Mouse (Mus musculus): ENCODE results near the gene 4933427D14Rik. TPM values are rescaled to one million over a fixed set of nuclear protein-coding genes. Genes with fewer than 3 reads are reported as not detected.

Gene 4933427D14Rik
- total and polyA plus RNA-seq, 2 experiments from 2014 or later = 4.4 to 5.5 TPM

DNA sequence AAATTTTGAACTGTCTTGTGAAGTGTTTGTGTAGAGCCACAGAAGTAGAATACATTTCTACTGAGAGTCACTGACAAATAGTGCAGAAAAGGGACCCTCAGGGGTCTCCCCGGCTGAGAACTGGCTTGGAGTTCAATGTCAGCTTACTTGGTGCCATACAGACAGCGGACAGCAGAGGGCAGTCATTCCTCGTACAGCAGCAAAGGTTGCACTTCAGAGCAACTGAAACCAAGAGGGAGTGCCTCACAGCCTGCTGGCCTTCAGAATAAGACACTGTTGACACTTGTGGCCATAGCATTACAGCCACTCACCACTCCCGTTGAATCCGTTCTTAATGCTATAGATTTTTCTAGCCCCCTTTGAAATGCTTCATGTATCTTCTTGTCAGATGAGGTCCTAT is 17.6 kb upstream of the 4933427D14Rik start:
- H3K36me3 ChIP-seq (replicated peaks; ENCODE audit: control insufficient read depth, insufficient read depth, low read length) = no peaks in the 10 kb centered on the region
- no peak overlapping the region for H3K4me3 ChIP-seq (ENCODE audit: low read depth, low read length)
- TF ChIP-seq CTCF (IDR thresholded peaks at IDR 0.05; ENCODE audit: low read depth) (peak; percentile 93), EP300 (IDR thresholded peaks at IDR 0.05; ENCODE audit: low read depth) (no peak)
- no peaks in the 10 kb centered on the region for H3K4me1 ChIP-seq (ENCODE audit: control insufficient read depth, insufficient read depth)
- ATAC-seq (ENCODE audit: insufficient read depth, low read depth) (peak; percentile 63), DNase-seq (ENCODE audit: low spot score) (peak; percentile 63)
- H3K27me3 ChIP-seq (ENCODE audit: control insufficient read depth, insufficient read depth, low read length) = no peaks in the 10 kb centered on the region
- WGBS = 9% methylated on average over 5 of the region's 5 CpGs
- H3K4me2 ChIP-seq (ENCODE audit: low read depth, low read length) = no peak overlapping the region
- no peak overlapping the region for H3K9ac ChIP-seq (replicated peaks; ENCODE audit: low read depth, low read length)
- no peaks in the 10 kb centered on the region for H3K9me3 ChIP-seq (replicated peaks; ENCODE audit: control insufficient read depth, low read length)
- H3K27ac ChIP-seq (ENCODE audit: low read depth) = no peak overlapping the region

DNA sequence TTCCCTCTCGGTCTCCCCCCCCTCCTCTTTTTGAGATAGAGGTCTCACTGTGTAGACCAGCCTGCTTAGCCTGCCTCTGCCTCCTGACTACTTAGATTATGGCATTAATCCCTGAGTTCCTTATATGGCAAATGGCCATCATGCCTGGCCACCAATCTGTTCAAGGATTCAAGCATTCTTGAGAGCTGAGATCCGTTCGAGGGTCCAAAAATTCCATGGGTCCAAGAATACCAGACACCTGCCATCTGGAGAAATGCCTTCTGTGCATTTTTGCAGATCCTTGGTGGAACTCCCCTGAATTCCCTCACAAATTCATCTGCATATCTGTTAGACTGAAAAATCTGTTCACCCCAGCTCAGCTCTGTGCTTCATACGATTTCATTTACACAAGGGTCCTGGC is 16.2 kb upstream of the 4933427D14Rik start:
- no peak for DNase-seq (ENCODE audit: low spot score)
- 59% methylated on average over 4 of the region's 4 CpGs for WGBS

GRCm38 (mm10) chr11:72221278-72221677 is 14.0 kb upstream of the 4933427D14Rik start:
- H3K9ac ChIP-seq (replicated peaks; ENCODE audit: low read depth, low read length) = no peak overlapping the region
- H3K4me2 ChIP-seq (ENCODE audit: low read depth, low read length) = no peak overlapping the region
- no peak overlapping the region for H3K4me3 ChIP-seq (ENCODE audit: low read depth, low read length)
- 13% methylated on average over 6 of the region's 6 CpGs for WGBS
- H3K4me1 ChIP-seq (ENCODE audit: control insufficient read depth, insufficient read depth) = no peaks in the 10 kb centered on the region
- ATAC-seq (ENCODE audit: insufficient read depth, low read depth) = peak; percentile 41; the same call in 1 of the 2 replicates
- no peaks in the 10 kb centered on the region for H3K27me3 ChIP-seq (ENCODE audit: control insufficient read depth, insufficient read depth, low read length)
- no peak overlapping the region for H3K27ac ChIP-seq (ENCODE audit: low read depth)
- DNase-seq (ENCODE audit: low spot score) = peak; percentile 61
- H3K9me3 ChIP-seq (replicated peaks; ENCODE audit: control insufficient read depth, low read length) = no peaks in the 10 kb centered on the region
- TF ChIP-seq EP300 (IDR thresholded peaks at IDR 0.05; ENCODE audit: low read depth) = no peak
- TF ChIP-seq CTCF (IDR thresholded peaks at IDR 0.05; ENCODE audit: low read depth) = peak; percentile 84
- H3K36me3 ChIP-seq (replicated peaks; ENCODE audit: control insufficient read depth, insufficient read depth, low read length) = no peaks in the 10 kb centered on the region; the same call in 1 of the 2 replicates

More for the DNA sequence above, 16.2 kb upstream of the 4933427D14Rik start:
- no peak for ATAC-seq (ENCODE audit: insufficient read depth, low read depth)
- no peaks in the 10 kb centered on the region; the same call in 1 of the 2 replicates for H3K36me3 ChIP-seq (replicated peaks; ENCODE audit: control insufficient read depth, insufficient read depth, low read length)
- no peaks in the 10 kb centered on the region for H3K4me1 ChIP-seq (ENCODE audit: control insufficient read depth, insufficient read depth)
- H3K4me2 ChIP-seq (ENCODE audit: low read depth, low read length) = no peak overlapping the region
- no peak for TF ChIP-seq EP300 (IDR thresholded peaks at IDR 0.05; ENCODE audit: low read depth)
- no peak for TF ChIP-seq CTCF (IDR thresholded peaks at IDR 0.05; ENCODE audit: low read depth)
- H3K4me3 ChIP-seq (ENCODE audit: low read depth, low read length) = no peak overlapping the region
- no peak overlapping the region for H3K27ac ChIP-seq (ENCODE audit: low read depth)
- no peaks in the 10 kb centered on the region for H3K9me3 ChIP-seq (replicated peaks; ENCODE audit: control insufficient read depth, low read length)
- H3K9ac ChIP-seq (replicated peaks; ENCODE audit: low read depth, low read length) = no peak overlapping the region
- no peaks in the 10 kb centered on the region for H3K27me3 ChIP-seq (ENCODE audit: control insufficient read depth, insufficient read depth, low read length)

DNA sequence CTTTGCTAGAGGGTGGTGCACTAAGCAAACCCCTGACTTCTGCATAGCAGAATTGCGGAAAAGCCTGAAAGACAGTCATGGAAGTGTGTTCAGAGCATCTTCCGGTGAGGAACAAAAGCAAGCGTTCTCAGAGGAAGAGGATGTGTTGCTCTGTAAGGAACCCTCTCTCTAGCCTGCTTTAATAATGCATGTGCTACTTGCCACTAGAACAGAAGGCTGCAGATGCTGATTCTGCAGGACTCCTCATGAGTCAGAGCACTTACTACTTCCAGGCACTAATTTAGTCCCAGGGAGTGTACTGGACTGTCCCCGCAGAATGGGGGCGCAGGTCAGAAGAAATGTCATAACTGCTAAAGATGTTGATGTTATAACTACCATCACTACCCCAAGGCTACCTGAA is 9.9 kb upstream of the 4933427D14Rik start:
- Histone ChIP-seq H3K9me3 (replicated peaks; ENCODE audit: control insufficient read depth, low read length) (no peaks in the 10 kb centered on the region), H3K9ac (replicated peaks; ENCODE audit: low read depth, low read length) (no peak overlapping the region), H3K27ac (ENCODE audit: low read depth) (no peak overlapping the region), H3K36me3 (replicated peaks; ENCODE audit: control insufficient read depth, insufficient read depth, low read length) (peaks cover under 1% of the 10 kb centered on the region; the same call in 1 of the 2 replicates), H3K4me2 (ENCODE audit: low read depth, low read length) (no peak overlapping the region), H3K4me1 (ENCODE audit: control insufficient read depth, insufficient read depth) (no peaks in the 10 kb centered on the region), H3K27me3 (ENCODE audit: control insufficient read depth, insufficient read depth, low read length) (no peaks in the 10 kb centered on the region), H3K4me3 (ENCODE audit: low read depth, low read length) (no peak overlapping the region)
- no peak for ATAC-seq (ENCODE audit: insufficient read depth, low read depth)
- TF ChIP-seq EP300 (IDR thresholded peaks at IDR 0.05; ENCODE audit: low read depth) (no peak), CTCF (IDR thresholded peaks at IDR 0.05; ENCODE audit: low read depth) (no peak)
- DNase-seq (ENCODE audit: low spot score) = no peak
- 73% methylated on average over 5 of the region's 5 CpGs for WGBS

DNA sequence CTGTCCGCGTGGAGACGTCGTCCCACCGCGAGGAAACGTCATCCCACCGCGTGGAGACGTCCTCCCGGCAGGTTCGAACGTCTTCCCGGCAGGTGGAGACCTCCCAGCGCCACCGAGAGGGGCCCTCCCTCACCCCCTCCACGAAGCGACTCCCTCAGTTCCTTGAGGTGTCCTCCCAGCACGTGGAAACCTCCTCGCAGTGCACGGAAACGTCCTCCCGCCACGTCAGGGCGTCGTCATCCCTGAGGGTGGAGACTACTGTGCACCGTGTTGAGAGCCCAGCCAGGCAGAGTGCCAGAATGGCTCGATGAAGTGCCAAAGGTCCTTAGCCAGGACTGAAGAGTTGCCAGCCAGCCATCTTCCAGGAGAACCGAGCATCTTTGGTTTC is 8.1 kb upstream of the 4933427D14Rik start, which contains the start of gene Med31:
Gene Med31 (minus strand): TSS at position 183 of the 388 bp plus-strand sequence.
- H3K4me2 ChIP-seq (ENCODE audit: low read depth, low read length) = peak within 1 kb of the TSS; percentile 96
- peak within 1 kb of the TSS; percentile 79 for H3K9ac ChIP-seq (replicated peaks; ENCODE audit: low read depth, low read length)
- H3K36me3 ChIP-seq (replicated peaks; ENCODE audit: control insufficient read depth, insufficient read depth, low read length) = peaks cover 17% of the 10 kb centered on the region
- peak within 1 kb of the TSS; percentile 78 for H3K27ac ChIP-seq (ENCODE audit: low read depth)
- peak; percentile 74 for ATAC-seq (ENCODE audit: insufficient read depth, low read depth)
- TF ChIP-seq CTCF (IDR thresholded peaks at IDR 0.05; ENCODE audit: low read depth) (no peak), EP300 (IDR thresholded peaks at IDR 0.05; ENCODE audit: low read depth) (no peak; the same call in 1 of the 2 replicates)
- no peaks in the 10 kb centered on the region for H3K9me3 ChIP-seq (replicated peaks; ENCODE audit: control insufficient read depth, low read length)
- WGBS = under 1% methylated on average over 29 of the region's 29 CpGs
- H3K4me1 ChIP-seq (ENCODE audit: control insufficient read depth, insufficient read depth) = no peaks in the 10 kb centered on the region
- H3K4me3 ChIP-seq (ENCODE audit: low read depth, low read length) = peak within 1 kb of the TSS; percentile 83
- no peaks in the 10 kb centered on the region for H3K27me3 ChIP-seq (ENCODE audit: control insufficient read depth, insufficient read depth, low read length)
- DNase-seq (ENCODE audit: low spot score) = peak; percentile 58

Data from heart, postnatal 0 days (tissue).